Mouse (Mus musculus) MEL (cell line): ENCODE data around the gene Mcm6. TPM values are rescaled to one million over a fixed set of nuclear protein-coding genes. Genes with fewer than 3 reads are reported as not detected.

Experiments used
- DNase-seq: peaks from one replicate; pipeline ENCODE4 v3.0.0; 2011; ENCODE audit warnings: low read depth, low spot score
- H3K27ac ChIP-seq: 2 replicates; pipeline ENCODE4 v1.5.1; 2012; ENCODE audit warnings: low read depth, mild to moderate bottlenecking, control low read depth, low read length, moderate library complexity; ENCODE audit not compliant: control insufficient read depth
- H3K27me3 ChIP-seq, 2 experiments: fragments of 150-350 bp in 1 of 2; sonication (generic) in 1 of 2; 2 replicates each; pipeline ENCODE4 v1.6.1; 2012; ENCODE audit warnings: low read length in 2 of 2, mild to moderate bottlenecking in 2 of 2, improper control_type of control experiment in 1 of 2, moderate library complexity in 1 of 2; ENCODE audit not compliant: insufficient read depth in 2 of 2, control insufficient read depth in 1 of 2
- H3K36me3 ChIP-seq, 2 experiments: 2 replicates each; pipeline ENCODE4 v1.6.1; 2012 to 2014; ENCODE audit warnings: low read length in 2 of 2, improper control_type of control experiment in 1 of 2, inconsistent platforms in 1 of 2, mild to moderate bottlenecking in 1 of 2; ENCODE audit not compliant: insufficient read depth in 2 of 2, control insufficient read depth in 1 of 2
- H3K4me1 ChIP-seq, 2 experiments: fragments of 150-350 bp in 1 of 2; sonication (generic) in 1 of 2; 2 replicates each; pipeline ENCODE4 v1.6.1; 2012; ENCODE audit warnings: low read length in 2 of 2, improper control_type of control experiment in 1 of 2, mild to moderate bottlenecking in 1 of 2; ENCODE audit not compliant: insufficient read depth in 2 of 2, control insufficient read depth in 1 of 2
- H3K4me3 ChIP-seq, 2 experiments: fragments of 150-350 bp in 1 of 2; sonication (generic) in 1 of 2; 2 replicates each; pipeline ENCODE4 v1.5.1; 2012; ENCODE audit warnings: low read depth in 2 of 2, low read length in 2 of 2, mild to moderate bottlenecking in 2 of 2, moderate library complexity in 2 of 2, control low read depth in 1 of 2, improper control_type of control experiment in 1 of 2; ENCODE audit not compliant: control insufficient read depth in 1 of 2, insufficient read depth in 1 of 2
- H3K79me2 ChIP-seq: 2 replicates; pipeline ENCODE4 v1.6.1; 2012; ENCODE audit warnings: mild to moderate bottlenecking, low read length, moderate library complexity; ENCODE audit not compliant: control insufficient read depth, poor library complexity, insufficient read depth
- H3K9ac ChIP-seq: 2 replicates; pipeline ENCODE4 v1.6.1; 2012; ENCODE audit warnings: low read depth, mild to moderate bottlenecking, control low read depth, low read length, moderate library complexity; ENCODE audit not compliant: control insufficient read depth, poor library complexity, severe bottlenecking
- H3K9me3 ChIP-seq: fragments of 150-350 bp; sonication (generic); replicated peaks from 2 replicates; pipeline ENCODE4 v1.6.1; 2012; ENCODE audit warnings: mild to moderate bottlenecking, low read length, improper control_type of control experiment, moderate library complexity; ENCODE audit not compliant: insufficient read depth
- CHD1 ChIP-seq: IDR thresholded peaks from 2 replicates; pipeline ENCODE4 v1.6.1; 2012; ENCODE audit warnings: low read depth, mild to moderate bottlenecking, inconsistent platforms, low read length, improper control_type of control experiment
- EP300 ChIP-seq, 2 experiments: IDR thresholded peaks; 2 replicates each; pipeline ENCODE4 v1.6.1; 2011; ENCODE audit warnings: improper control_type of control experiment in 2 of 2, low read length in 2 of 2, low read depth in 1 of 2, mild to moderate bottlenecking in 1 of 2
- ETS1 ChIP-seq: IDR thresholded peaks from 2 replicates; pipeline ENCODE4 v1.6.1; 2012; ENCODE audit warnings: low read depth, mild to moderate bottlenecking, inconsistent platforms, low read length, improper control_type of control experiment, moderate library complexity
- HCFC1 ChIP-seq: IDR thresholded peaks from 2 replicates; pipeline ENCODE4 v1.6.1; 2012; ENCODE audit warnings: low read depth, mild to moderate bottlenecking, inconsistent platforms, low read length, improper control_type of control experiment, moderate library complexity
- MAX ChIP-seq: IDR thresholded peaks from 2 replicates; pipeline ENCODE4 v1.6.1; 2011; ENCODE audit warnings: low read length, improper control_type of control experiment
- MAZ ChIP-seq: IDR thresholded peaks from 2 replicates; pipeline ENCODE4 v1.6.1; 2012; ENCODE audit warnings: low read depth, mild to moderate bottlenecking, inconsistent platforms, low read length, improper control_type of control experiment
- MEF2A ChIP-seq: IDR thresholded peaks from 2 replicates; pipeline ENCODE4 v1.6.1; 2014; ENCODE audit warnings: low read depth, mild to moderate bottlenecking, inconsistent platforms, low read length, improper control_type of control experiment; ENCODE audit not compliant: poor library complexity, insufficient replicate concordance, severe bottlenecking; ENCODE audit errors: extremely low read depth
- MXI1 ChIP-seq: IDR thresholded peaks from 2 replicates; pipeline ENCODE4 v1.6.1; 2011; ENCODE audit warnings: mild to moderate bottlenecking, low read depth, low read length, improper control_type of control experiment
- MYB ChIP-seq: IDR thresholded peaks from 2 replicates; pipeline ENCODE4 v1.6.1; 2011; ENCODE audit warnings: mild to moderate bottlenecking, low read depth, low read length, improper control_type of control experiment
- MYC ChIP-seq: IDR thresholded peaks from 2 replicates; pipeline ENCODE4 v1.6.1; 2011; ENCODE audit warnings: low read depth, mild to moderate bottlenecking, low read length, improper control_type of control experiment, moderate library complexity
- NRF1 ChIP-seq: IDR thresholded peaks from 2 replicates; pipeline ENCODE4 v1.6.1; 2014; ENCODE audit warnings: low read depth, mild to moderate bottlenecking, inconsistent platforms, low read length, improper control_type of control experiment, moderate library complexity; ENCODE audit not compliant: poor library complexity, insufficient read depth, severe bottlenecking
- POLR2AphosphoS5 ChIP-seq: IDR thresholded peaks from 2 replicates; pipeline ENCODE4 v1.6.1; 2012; ENCODE audit warnings: low read depth, borderline replicate concordance, mild to moderate bottlenecking, inconsistent platforms, low read length, moderate library complexity, mixed read lengths
- RCOR1 ChIP-seq: IDR thresholded peaks from 2 replicates; pipeline ENCODE4 v1.6.1; 2012; ENCODE audit warnings: low read depth, mild to moderate bottlenecking, inconsistent platforms, low read length, improper control_type of control experiment
- SIN3A ChIP-seq: IDR thresholded peaks from 2 replicates; pipeline ENCODE4 v1.6.1; 2012; ENCODE audit warnings: low read length, improper control_type of control experiment, inconsistent platforms
- TAL1 ChIP-seq: IDR thresholded peaks from 2 replicates; pipeline ENCODE4 v1.6.1; 2012; ENCODE audit warnings: mild to moderate bottlenecking, inconsistent platforms, low read length, moderate library complexity, mixed read lengths
- USF2 ChIP-seq, 2 experiments: IDR thresholded peaks; 2 replicates each; pipeline ENCODE4 v1.6.1; 2011 to 2012; ENCODE audit warnings: improper control_type of control experiment in 2 of 2, low read length in 2 of 2, borderline replicate concordance in 1 of 2, inconsistent platforms in 1 of 2, low read depth in 1 of 2, mild to moderate bottlenecking in 1 of 2; ENCODE audit not compliant: insufficient read depth in 1 of 2
- ZMIZ1 ChIP-seq: IDR thresholded peaks from 2 replicates; pipeline ENCODE4 v1.6.1; 2012; ENCODE audit warnings: low read depth, mild to moderate bottlenecking, inconsistent platforms, low read length, improper control_type of control experiment, moderate library complexity
- ZNF384 ChIP-seq: IDR thresholded peaks from 2 replicates; pipeline ENCODE4 v1.6.1; 2012; ENCODE audit warnings: low read depth, mild to moderate bottlenecking, inconsistent platforms, low read length, improper control_type of control experiment
- polyA plus RNA-seq, 2 experiments: library from polyadenylated mRNA; stranded (reverse) in 1 of 2; unstranded in 1 of 2; fragments of >175 nt in 1 of 2; fragments of >200 nt in 1 of 2; gene quantifications; 2 replicates each; pipeline versions ENCODE4 v1.2.1 to v1.2.4; 2012; ENCODE audit warnings: low replicate concordance in 2 of 2, low read depth in 1 of 2; ENCODE audit not compliant: insufficient read length in 2 of 2, insufficient read depth in 1 of 2, missing spikeins in 1 of 2
- total RNA-seq: library from RNA; depleted of rRNA; stranded (reverse); fragments of 300-350 nt; gene quantifications from 2 replicates; pipeline ENCODE4 v1.2.3, GENCODE M21; 2012

Mcm6 gene
- total and polyA plus RNA-seq, 3 experiments: 218 to 850 (median 234) TPM

GRCm38 (mm10) chr1:128358276-128358675 is 1.2 kb downstream of the Mcm6 start:
- H3K79me2 ChIP-seq: peaks cover 31% of the 10 kb centered on the region
- peak; percentile 56 for DNase-seq
- peak overlapping the region; percentile 94 for H3K9ac ChIP-seq
- peaks cover 12 to 31% of the 10 kb centered on the region in 2 experiments for H3K36me3 ChIP-seq
- no peak for TF ChIP-seq ETS1
- no peak for TF ChIP-seq MAX
- no peak for TF ChIP-seq RCOR1
- no peak; the same call in 1 of the 2 replicates for TF ChIP-seq CHD1
- TF ChIP-seq NRF1: no peak
- no peak for TF ChIP-seq MEF2A
- no peak for TF ChIP-seq USF2 (IDR thresholded peaks at IDR 0.05; ENCODE audit: borderline replicate concordance in 1 of 2, insufficient read depth in 1 of 2, low read depth in 1 of 2, low read length in 2 of 2)
- no peak for TF ChIP-seq ZNF384
- no peak for TF ChIP-seq MYB
- no peak for TF ChIP-seq ZMIZ1
- TF ChIP-seq MAZ: no peak
- no peak for TF ChIP-seq HCFC1
- TF ChIP-seq POLR2AphosphoS5: no peak
- TF ChIP-seq MXI1: no peak; the same call in 1 of the 2 replicates
- TF ChIP-seq, all 39 proteins: peak for 0
- Histone ChIP-seq H3K4me3 (peak overlapping the region; percentile 68 to 97), H3K9me3 (no peaks in the 10 kb centered on the region), H3K27ac (peak overlapping the region; percentile 95), H3K27me3 (no peaks in the 10 kb centered on the region), H3K4me1 (peaks cover 12 to 20% of the 10 kb centered on the region in 2 experiments)

DNA sequence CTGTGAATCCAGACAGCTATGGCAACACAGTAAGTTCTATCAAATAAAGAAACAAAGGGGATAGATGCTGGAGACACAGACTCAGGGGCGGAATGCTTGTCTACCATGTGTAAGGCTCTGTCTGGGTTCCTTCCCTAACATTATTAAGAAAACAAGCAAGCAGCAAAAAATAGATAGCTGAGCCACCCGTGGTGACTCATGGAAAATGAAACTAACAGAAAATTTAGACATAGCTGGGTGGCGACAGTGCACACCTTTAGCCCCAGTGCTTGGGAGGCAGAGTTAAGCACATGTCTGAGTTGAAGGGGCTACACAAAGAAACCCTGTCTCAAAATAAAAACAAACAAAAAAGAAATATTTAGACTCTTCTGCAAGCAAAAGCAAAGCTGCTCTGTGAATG is 2.0 kb downstream of the Mcm6 start:
- Histone ChIP-seq H3K4me3 (peak overlapping the region; percentile 68 to 97), H3K36me3 (peaks cover 15 to 36% of the 10 kb centered on the region in 2 experiments), H3K9me3 (no peaks in the 10 kb centered on the region), H3K9ac (peak overlapping the region; percentile 94), H3K27ac (peak overlapping the region; percentile 95), H3K27me3 (no peaks in the 10 kb centered on the region), H3K79me2 (peaks cover 31% of the 10 kb centered on the region), H3K4me1 (peaks cover 17 to 21% of the 10 kb centered on the region in 2 experiments)
- peak; percentile 89 for TF ChIP-seq MXI1
- TF ChIP-seq SIN3A: peak; percentile 67
- no peak for TF ChIP-seq HCFC1
- TF ChIP-seq ETS1: peak; percentile 54
- no peak for TF ChIP-seq EP300 (IDR thresholded peaks at IDR 0.05; ENCODE audit: low read depth in 1 of 2, low read length in 2 of 2)
- TF ChIP-seq MAX: peak; percentile 57; the same call in 1 of the 2 replicates
- peak; percentile 67; the same call in 1 of the 2 replicates for TF ChIP-seq MYC
- TF ChIP-seq TAL1: no peak
- no peak for TF ChIP-seq MEF2A
- no peak for TF ChIP-seq NRF1
- DNase-seq: peak; percentile 79
